In genomic region chr14:99457573-99457972, GRCm38 (mm10) we compare ENCODE assay signal across 20 mouse cellular contexts.
DNase-seq lines count a peak whose midpoint lies in the region; TF ChIP-seq lines count a peak whose summit lies in the region.
"Had no signal": no experiment of that assay in that cellular context is flagged by ENCODE, and none has a peak within 500 bp of the region (broad histone marks: within the 10 kb centered on the region; RNA-seq: fewer than 3 reads in every experiment).

No protein-coding gene starts in this region.

- H3K4me3 ChIP-seq in ES-Bruce4 (ENCODE audit: low read depth, low read length) (no peak overlapping the region), myocyte (no peak overlapping the region)
- H3K4me3 ChIP-seq: embryonic facial prominence, embryonic 13.5 days; embryonic facial prominence, embryonic 15.5 days; erythroblast, embryonic 14.5 days; forebrain, embryonic 10.5 days; forebrain, embryonic 12.5 days had no signal

- H3K27me3 ChIP-seq in ES-Bruce4 (ENCODE audit: control insufficient read depth, insufficient read depth, low read length, poor library complexity, severe bottlenecking), result no peaks in the 10 kb centered on the region
- no peaks in the 10 kb centered on the region for H3K27me3 ChIP-seq in myocyte (ENCODE audit: control insufficient read depth, insufficient read depth, insufficient read length)
- H3K27me3 ChIP-seq: embryonic facial prominence, embryonic 13.5 days; embryonic facial prominence, embryonic 15.5 days; forebrain, embryonic 12.5 days had no signal

- H3K4me1 ChIP-seq in ES-Bruce4 (ENCODE audit: control insufficient read depth, insufficient read depth, low read length), result peaks cover 4% of the 10 kb centered on the region
- H3K4me1 ChIP-seq: embryonic facial prominence, embryonic 13.5 days; forebrain, embryonic 10.5 days; forebrain, embryonic 12.5 days had no signal

- H3K4me2 ChIP-seq in myocyte (ENCODE audit: low read depth), result peak overlapping the region; percentile 45
- H3K4me2 ChIP-seq: embryonic facial prominence, embryonic 13.5 days; embryonic facial prominence, embryonic 15.5 days; forebrain, embryonic 12.5 days had no signal

- peak; percentile 60 for TF ChIP-seq EP300 in ES-Bruce4 (IDR thresholded peaks at IDR 0.05; ENCODE audit: insufficient read depth, low read depth, low read length)

- DNase-seq in R1 (ENCODE audit: low read depth, low spot score), result peak; percentile 51
- DNase-seq in B cell, adult 2 months, result no peak
- DNase-seq in frontal cortex, adult 2 months (ENCODE audit: extremely low spot score in 1 of 2, low spot score in 1 of 2), result no peak
- DNase-seq: adrenal gland, adult 2 months; adrenal gland, postnatal 10 days; adrenal gland, postnatal 25 days; cerebellum, adult 11 months; cerebellum, adult 18-20 months; cerebellum, adult 8-10 months; cerebellum, adult 9-11 months; cerebellum, postnatal 14 days; cerebellum, postnatal 36 days; embryo, embryonic 11 days had no signal

- no peak for TF ChIP-seq CTCF in ES-Bruce4 (IDR thresholded peaks at IDR 0.05; ENCODE audit: low read depth, low read length)

- H3ac ChIP-seq in myocyte (ENCODE audit: control insufficient read depth, insufficient read length), result no peak overlapping the region

- H3K9me3 ChIP-seq in ES-Bruce4 (replicated peaks; ENCODE audit: control insufficient read depth, insufficient read depth, low read length, poor library complexity, severe bottlenecking), result no peaks in the 10 kb centered on the region
- H3K9me3 ChIP-seq: embryonic facial prominence, embryonic 13.5 days; embryonic facial prominence, embryonic 15.5 days; forebrain, embryonic 10.5 days; forebrain, embryonic 12.5 days had no signal

- H3K79me2 ChIP-seq in myocyte (ENCODE audit: control insufficient read depth, insufficient read depth), result no peaks in the 10 kb centered on the region

- TF ChIP-seq POLR2A in ES-Bruce4 (IDR thresholded peaks at IDR 0.05; ENCODE audit: insufficient read depth, low read length) (no peak), myocyte (IDR thresholded peaks at IDR 0.05; ENCODE audit: insufficient read length, low read depth) (no peak)

- H3K36me3 ChIP-seq in ES-Bruce4 (ENCODE audit: control insufficient read depth, insufficient read depth, low read length, poor library complexity, severe bottlenecking) (no peaks in the 10 kb centered on the region), myocyte (ENCODE audit: control insufficient read depth, insufficient read depth) (no peaks in the 10 kb centered on the region)
- H3K36me3 ChIP-seq: embryonic facial prominence, embryonic 13.5 days; embryonic facial prominence, embryonic 15.5 days; forebrain, embryonic 10.5 days; forebrain, embryonic 12.5 days had no signal

- no peak overlapping the region for H3K9ac ChIP-seq in ES-Bruce4 (ENCODE audit: low read depth, poor library complexity, severe bottlenecking)
- H3K9ac ChIP-seq: embryonic facial prominence, embryonic 13.5 days; embryonic facial prominence, embryonic 15.5 days; forebrain, embryonic 12.5 days had no signal

- H3K27ac ChIP-seq in ES-Bruce4 (ENCODE audit: insufficient read depth, low read length), result no peak overlapping the region
- H3K27ac ChIP-seq: embryonic facial prominence, embryonic 13.5 days; embryonic facial prominence, embryonic 15.5 days; forebrain, embryonic 10.5 days; forebrain, embryonic 12.5 days had no signal

TF ChIP-seq in myocyte, 11 proteins besides CTCF, POLR2A, EP300 and RAD21:
- no peak for TF ChIP-seq USF1 (IDR thresholded peaks at IDR 0.05; ENCODE audit: low read depth)
- TF ChIP-seq MYOD1 (IDR thresholded peaks at IDR 0.05; ENCODE audit: control insufficient read depth in 1 of 3, insufficient read length in 2 of 3, low read depth in 2 of 3), result no peak
- no peak for TF ChIP-seq E2F4 (IDR thresholded peaks at IDR 0.05; ENCODE audit: insufficient read depth)
- no peak for TF ChIP-seq REST (IDR thresholded peaks at IDR 0.05; ENCODE audit: insufficient read depth, insufficient read length)
- TF ChIP-seq MAX (IDR thresholded peaks at IDR 0.05; ENCODE audit: low read depth), result no peak
- TF ChIP-seq MYOG (IDR thresholded peaks at IDR 0.05; ENCODE audit: control insufficient read depth in 1 of 3, insufficient read depth in 1 of 3, insufficient read length in 2 of 3, low read depth in 2 of 3), result no peak
- TF ChIP-seq TCF12 (IDR thresholded peaks at IDR 0.05; ENCODE audit: insufficient read depth, poor library complexity, severe bottlenecking), result no peak
- no peak for TF ChIP-seq CEBPB (IDR thresholded peaks at IDR 0.05; ENCODE audit: insufficient read depth, poor library complexity, severe bottlenecking)
- TF ChIP-seq POLR2AphosphoS2 (IDR thresholded peaks at IDR 0.05; ENCODE audit: insufficient read length, low read depth), result no peak
- no peak for TF ChIP-seq SRF (IDR thresholded peaks at IDR 0.05; ENCODE audit: control insufficient read depth, insufficient read length, low read depth)
